Mouse (Mus musculus) midbrain, embryonic 15.5 days (tissue): ENCODE measurements at regions not wholly inside any gene's neighbourhood (a gene's known extent, or its start where the extent isn't known, plus 50 kb on each side); places are given as distances from the start of the nearest gene placed in this dataset.
A peak's percentile ranks its signal among the peaks of the same experiment; 100 is the strongest.

Experiments used
- ATAC-seq: fragments of 200-750 bp; cut with Nextera tagmentation; replicated peaks from 2 replicates; pipeline ENCODE4 v1.8.0; 2017; ENCODE audit warnings: moderate TSS enrichment
- H3K27ac ChIP-seq: fragments of 300-500 bp; sonication (generic); 2 replicates; pipeline ENCODE4 v1.5.1; 2015; ENCODE audit warnings: mild to moderate bottlenecking, inconsistent platforms
- H3K27me3 ChIP-seq: fragments of 300-500 bp; sonication (generic); replicated peaks from 2 replicates; pipeline ENCODE4 v1.6.1; 2015; ENCODE audit warnings: inconsistent platforms
- H3K36me3 ChIP-seq: fragments of 300-500 bp; sonication (generic); replicated peaks from 2 replicates; pipeline ENCODE4 v1.6.1; 2015; ENCODE audit warnings: inconsistent platforms
- H3K4me1 ChIP-seq: fragments of 300-500 bp; sonication (generic); 2 replicates; pipeline ENCODE4 v1.6.1; 2015; ENCODE audit warnings: inconsistent platforms
- H3K4me2 ChIP-seq: fragments of 300-500 bp; sonication (generic); 2 replicates; pipeline ENCODE4 v1.6.1; 2015; ENCODE audit warnings: inconsistent platforms, mild to moderate bottlenecking, moderate library complexity
- H3K4me3 ChIP-seq: fragments of 300-500 bp; sonication (generic); 2 replicates; pipeline ENCODE4 v1.5.1; 2015; ENCODE audit warnings: mild to moderate bottlenecking, inconsistent platforms
- H3K9ac ChIP-seq: fragments of 300-500 bp; sonication (generic); 2 replicates; pipeline ENCODE4 v1.6.1; 2015; ENCODE audit warnings: mild to moderate bottlenecking, inconsistent platforms
- H3K9me3 ChIP-seq: fragments of 300-500 bp; sonication (generic); 2 replicates; pipeline ENCODE4 v1.6.1; 2016; ENCODE audit warnings: inconsistent platforms
- WGBS: fragments of 180-500 bp; shearing (Covaris S2); methylation state at CpG from one replicate; pipeline ENCODE4 v1.1.7; 2015; ENCODE audit warnings: mixed read lengths; 5-methylcytosine and 5-hydroxymethylcytosine counted together

GRCm38 (mm10) chr9:26667835-26668234 lies 65.7 kb upstream of the B3gat1 start:
- H3K4me3 ChIP-seq, result no peak overlapping the region
- H3K9ac ChIP-seq, result no peak overlapping the region
- 75% methylated on average over 3 of the region's 3 CpGs for WGBS
- no peaks in the 10 kb centered on the region for H3K27me3 ChIP-seq
- H3K4me2 ChIP-seq, result no peak overlapping the region
- no peak overlapping the region for H3K27ac ChIP-seq
- H3K9me3 ChIP-seq, result no peaks in the 10 kb centered on the region
- no peaks in the 10 kb centered on the region for H3K36me3 ChIP-seq
- no peak for ATAC-seq
- no peaks in the 10 kb centered on the region for H3K4me1 ChIP-seq

- Histone ChIP-seq H3K4me1 (no peaks in the 10 kb centered on the region), H3K27ac (no peak overlapping the region), H3K36me3 (no peaks in the 10 kb centered on the region), H3K9me3 (no peaks in the 10 kb centered on the region), H3K4me2 (no peak overlapping the region), H3K27me3 (no peaks in the 10 kb centered on the region), H3K4me3 (no peak overlapping the region), H3K9ac (no peak overlapping the region)
- ATAC-seq, result no peak
- 98% methylated on average over 2 of the region's 2 CpGs for WGBS
Observed at GRCm38 (mm10) chr9:26674059-26674757, 59.3 kb upstream of the B3gat1 start.

GRCm38 (mm10) chr9:26678288-26678687 lies 55.2 kb upstream of the B3gat1 start:
- H3K9me3 ChIP-seq, result no peaks in the 10 kb centered on the region
- no peaks in the 10 kb centered on the region for H3K4me1 ChIP-seq
- H3K36me3 ChIP-seq, result no peaks in the 10 kb centered on the region
- no peak overlapping the region for H3K4me3 ChIP-seq
- no peaks in the 10 kb centered on the region for H3K27me3 ChIP-seq
- H3K27ac ChIP-seq, result no peak overlapping the region
- no peak overlapping the region for H3K4me2 ChIP-seq
- ATAC-seq, result peak; percentile 37; the same call in 1 of the 2 replicates
- 25% methylated on average over 6 of the region's 6 CpGs for WGBS
- no peak overlapping the region for H3K9ac ChIP-seq

- WGBS, result 65% methylated on average over 1 of the region's 1 CpGs
- H3K4me2 ChIP-seq, result no peak overlapping the region
- no peaks in the 10 kb centered on the region for H3K4me1 ChIP-seq
- no peaks in the 10 kb centered on the region for H3K36me3 ChIP-seq
- no peak overlapping the region for H3K4me3 ChIP-seq
- no peaks in the 10 kb centered on the region for H3K27me3 ChIP-seq
- no peak overlapping the region for H3K9ac ChIP-seq
- no peaks in the 10 kb centered on the region for H3K9me3 ChIP-seq
- no peak for ATAC-seq
- no peak overlapping the region for H3K27ac ChIP-seq
Observed at GRCm38 (mm10) chr9:26681516-26681915, 52.0 kb upstream of the B3gat1 start.
